Mouse (Mus musculus) hindbrain, embryonic 11.5 days (tissue): ENCODE measurements around the gene Bmp15. TPM values are rescaled to one million over a fixed set of nuclear protein-coding genes. Genes with fewer than 3 reads are reported as not detected.

Source experiments
- ATAC-seq: fragments of 200-750 bp; cut with Nextera tagmentation; 2 replicates; pipeline ENCODE4 v1.8.0; 2017; ENCODE audit warnings: mild to moderate bottlenecking, moderate TSS enrichment, moderate library complexity; ENCODE audit not compliant: low FRiP score
- DNase-seq: peaks from one replicate; pipeline ENCODE4 v3.0.0-alpha.2; 2015; ENCODE audit warnings: low spot score
- H3K27ac ChIP-seq: fragments of 300-500 bp; sonication (generic); 2 replicates; pipeline ENCODE4 v1.5.1; 2014; ENCODE audit warnings: mild to moderate bottlenecking, low read depth, low read length
- H3K27me3 ChIP-seq: fragments of 300-500 bp; sonication (generic); 2 replicates; pipeline ENCODE4 v1.6.1; 2014; ENCODE audit warnings: mild to moderate bottlenecking, low read length, moderate library complexity, mixed read lengths; ENCODE audit not compliant: control insufficient read depth, insufficient read depth
- H3K36me3 ChIP-seq: fragments of 300-500 bp; sonication (generic); 2 replicates; pipeline ENCODE4 v1.6.1; 2014; ENCODE audit warnings: mild to moderate bottlenecking, low read length, moderate library complexity, mixed read lengths; ENCODE audit not compliant: control insufficient read depth, insufficient read depth
- H3K4me1 ChIP-seq: fragments of 300-500 bp; sonication (generic); replicated peaks from 2 replicates; pipeline ENCODE4 v1.6.1; 2014; ENCODE audit warnings: low read length, mixed read lengths; ENCODE audit not compliant: control insufficient read depth, insufficient read depth
- H3K4me2 ChIP-seq: fragments of 300-500 bp; sonication (generic); replicated peaks from 2 replicates; pipeline ENCODE4 v1.6.1; 2014; ENCODE audit warnings: mild to moderate bottlenecking, low read depth, low read length
- H3K4me3 ChIP-seq: fragments of 300-500 bp; sonication (generic); 2 replicates; pipeline ENCODE4 v1.5.1; 2014; ENCODE audit warnings: low read depth, low read length
- H3K9ac ChIP-seq: fragments of 300-500 bp; sonication (generic); 2 replicates; pipeline ENCODE4 v1.6.1; 2014; ENCODE audit warnings: low read depth, low read length
- H3K9me3 ChIP-seq: fragments of 300-500 bp; sonication (generic); 2 replicates; pipeline ENCODE4 v1.6.1; 2016; ENCODE audit warnings: low read length; ENCODE audit not compliant: control insufficient read depth
- WGBS: fragments of 180-500 bp; shearing (Covaris S2); extraction: QIAGEN DNeasy Blood & Tissue Kit; methylation state at CpG from one replicate; pipeline ENCODE4 v1.1.7; 2014; 5-methylcytosine and 5-hydroxymethylcytosine counted together
- polyA plus RNA-seq: library from polyadenylated mRNA; unstranded; fragments of >200 nt; fragmentation: Nextera tagmentation; extraction: Ambion mirVana; gene quantifications from 2 replicates; pipeline ENCODE4 v1.2.1, GENCODE M21; 2014

Gene Bmp15
- 0.04 TPM in 1 of 2 replicates, not detected in the other for polyA plus RNA-seq

GRCm38 (mm10) chrX:6320621-6321020, at the start of gene Bmp15:
Gene Bmp15, minus strand, starts transcription at chrX:6320721.
- Histone ChIP-seq H3K4me3 (no peak within 1 kb of the TSS), H3K4me2 (no peak within 1 kb of the TSS), H3K9ac (no peak within 1 kb of the TSS), H3K36me3 (no peaks in the 10 kb centered on the region), H3K27ac (no peak within 1 kb of the TSS), H3K4me1 (no peaks in the 10 kb centered on the region), H3K27me3 (no peaks in the 10 kb centered on the region), H3K9me3 (no peaks in the 10 kb centered on the region)
- no peak for DNase-seq
- ATAC-seq = no peak
- WGBS = 83% methylated on average over 3 of the region's 3 CpGs

- Histone ChIP-seq H3K36me3 (no peaks in the 10 kb centered on the region), H3K9ac (no peak overlapping the region), H3K9me3 (no peaks in the 10 kb centered on the region), H3K4me2 (no peak overlapping the region), H3K27ac (no peak overlapping the region), H3K27me3 (no peaks in the 10 kb centered on the region), H3K4me3 (no peak overlapping the region), H3K4me1 (no peaks in the 10 kb centered on the region)
- 67% methylated on average over 1 of the region's 1 CpGs for WGBS
- ATAC-seq (no peak), DNase-seq (no peak)
These were observed 48.3 kb upstream of the Bmp15 start for GRCm38 (mm10) chrX:6368822-6369221.

GRCm38 (mm10) chrX:6357503-6358114, 37.1 kb upstream of the Bmp15 start:
- no peak for DNase-seq

GRCm38 (mm10) chrX:6356876-6357275, 36.4 kb upstream of the Bmp15 start:
- H3K4me1 ChIP-seq = no peaks in the 10 kb centered on the region
- H3K36me3 ChIP-seq = no peaks in the 10 kb centered on the region
- no peak overlapping the region for H3K4me3 ChIP-seq
- DNase-seq (no peak), ATAC-seq (no peak)
- no peaks in the 10 kb centered on the region for H3K9me3 ChIP-seq
- no peak overlapping the region for H3K27ac ChIP-seq
- 69% methylated on average over 3 of the region's 3 CpGs for WGBS
- H3K4me2 ChIP-seq = no peak overlapping the region
- H3K9ac ChIP-seq = no peak overlapping the region
- no peaks in the 10 kb centered on the region for H3K27me3 ChIP-seq

More at GRCm38 (mm10) chrX:6357503-6358114, 37.1 kb upstream of the Bmp15 start:
- 57% methylated on average over 6 of the region's 6 CpGs for WGBS
- Histone ChIP-seq H3K27ac (no peak overlapping the region), H3K36me3 (no peaks in the 10 kb centered on the region), H3K9me3 (no peaks in the 10 kb centered on the region), H3K4me3 (no peak overlapping the region), H3K27me3 (no peaks in the 10 kb centered on the region), H3K4me2 (no peak overlapping the region), H3K4me1 (no peaks in the 10 kb centered on the region), H3K9ac (no peak overlapping the region)
- no peak for ATAC-seq

GRCm38 (mm10) chrX:6345273-6345959, 24.9 kb upstream of the Bmp15 start:
- ATAC-seq = no peak
- no peak for DNase-seq
- H3K4me2 ChIP-seq = no peak overlapping the region
- H3K9me3 ChIP-seq = no peaks in the 10 kb centered on the region
- WGBS = 50% methylated on average over 1 of the region's 1 CpGs
- H3K27ac ChIP-seq = no peak overlapping the region
- no peaks in the 10 kb centered on the region for H3K27me3 ChIP-seq
- H3K4me1 ChIP-seq = no peaks in the 10 kb centered on the region
- H3K36me3 ChIP-seq = no peaks in the 10 kb centered on the region
- no peak overlapping the region for H3K9ac ChIP-seq
- H3K4me3 ChIP-seq = no peak overlapping the region

- Histone ChIP-seq H3K4me2 (no peak overlapping the region), H3K27ac (no peak overlapping the region), H3K4me3 (no peak overlapping the region), H3K4me1 (no peaks in the 10 kb centered on the region), H3K9me3 (no peaks in the 10 kb centered on the region), H3K9ac (no peak overlapping the region), H3K36me3 (no peaks in the 10 kb centered on the region), H3K27me3 (no peaks in the 10 kb centered on the region)
- WGBS = 46% methylated on average over 1 of the region's 1 CpGs
- DNase-seq = peak; percentile 18
- no peak for ATAC-seq
These were observed 3.5 kb upstream of the Bmp15 start for GRCm38 (mm10) chrX:6324056-6324455.

GRCm38 (mm10) chrX:6317747-6318146, 2.8 kb downstream of the Bmp15 start:
- DNase-seq (no peak), ATAC-seq (no peak)
- Histone ChIP-seq H3K27ac (no peak overlapping the region), H3K9ac (no peak overlapping the region), H3K4me1 (no peaks in the 10 kb centered on the region), H3K9me3 (no peaks in the 10 kb centered on the region), H3K36me3 (no peaks in the 10 kb centered on the region), H3K4me3 (no peak overlapping the region), H3K27me3 (no peaks in the 10 kb centered on the region), H3K4me2 (no peak overlapping the region)
- WGBS = 92% methylated on average over 1 of the region's 1 CpGs
